Mouse (Mus musculus) liver, postnatal 0 days (tissue): Measurements from ENCODE around the gene Ly9. TPM values are rescaled to one million over a fixed set of nuclear protein-coding genes. Genes with fewer than 3 reads are reported as not detected.

ENCODE experiments used
- ATAC-seq: fragments of 200-750 bp; cut with Nextera tagmentation; 2 replicates; pipeline ENCODE4 v1.8.0; 2017; ENCODE audit warnings: mild to moderate bottlenecking, moderate library complexity
- DNase-seq: peaks from one replicate; pipeline ENCODE4 v3.0.0-alpha.2; 2016
- H3K27ac ChIP-seq: fragments of 300-500 bp; sonication (generic); 2 replicates; pipeline ENCODE4 v1.5.1; 2014; ENCODE audit warnings: antibody characterized with exemption, moderate library complexity, mild to moderate bottlenecking, low read depth
- H3K27me3 ChIP-seq: fragments of 300-500 bp; sonication (generic); 2 replicates; pipeline ENCODE4 v1.6.1; 2014; ENCODE audit warnings: low read length, control low read depth, mixed read lengths; ENCODE audit not compliant: insufficient read depth
- H3K36me3 ChIP-seq: fragments of 300-500 bp; sonication (generic); replicated peaks from 2 replicates; pipeline ENCODE4 v1.6.1; 2014; ENCODE audit warnings: mild to moderate bottlenecking, control low read depth, low read length, moderate library complexity, mixed read lengths; ENCODE audit not compliant: insufficient read depth
- H3K4me1 ChIP-seq: fragments of 300-500 bp; sonication (generic); 2 replicates; pipeline ENCODE4 v1.6.1; 2014; ENCODE audit warnings: antibody characterized with exemption, mild to moderate bottlenecking, control low read depth; ENCODE audit not compliant: insufficient read depth
- H3K4me2 ChIP-seq: fragments of 300-500 bp; sonication (generic); 2 replicates; pipeline ENCODE4 v1.6.1; 2014; ENCODE audit warnings: low read depth, mild to moderate bottlenecking, low read length, moderate library complexity, mixed read lengths
- H3K4me3 ChIP-seq: fragments of 300-500 bp; sonication (generic); 2 replicates; pipeline ENCODE4 v1.5.1; 2014; ENCODE audit warnings: low read depth, low read length
- H3K9ac ChIP-seq: fragments of 300-500 bp; sonication (generic); replicated peaks from 2 replicates; pipeline ENCODE4 v1.6.1; 2014; ENCODE audit warnings: mild to moderate bottlenecking, moderate library complexity
- H3K9me3 ChIP-seq: fragments of 300-500 bp; sonication (generic); 2 replicates; pipeline ENCODE4 v1.6.1; 2016; ENCODE audit warnings: mild to moderate bottlenecking, control low read depth, low read length, mixed read lengths
- CTCF ChIP-seq: sonication (generic); IDR thresholded peaks from 2 replicates; pipeline ENCODE4 v1.5.1; 2016; ENCODE audit warnings: antibody characterized with exemption, low read depth
- EP300 ChIP-seq: IDR thresholded peaks from 2 replicates; pipeline ENCODE4 v1.6.1; 2016; ENCODE audit warnings: antibody characterized with exemption, low read depth, mild to moderate bottlenecking
- WGBS: fragments of 180-500 bp; shearing (Covaris S2); extraction: QIAGEN DNeasy Blood & Tissue Kit; methylation state at CpG from one replicate; pipeline ENCODE4 v1.1.7; 2014; ENCODE audit not compliant: insufficient replicate concordance; 5-methylcytosine and 5-hydroxymethylcytosine counted together
- polyA plus RNA-seq: library from polyadenylated mRNA; unstranded; fragments of >200 nt; fragmentation: Nextera tagmentation; extraction: Ambion mirVana; gene quantifications from 2 replicates; pipeline ENCODE4 v1.2.1, GENCODE M21; 2015

Gene Ly9
- polyA plus RNA-seq, 1 experiment from 2014 or later, result 2.2 TPM

DNA sequence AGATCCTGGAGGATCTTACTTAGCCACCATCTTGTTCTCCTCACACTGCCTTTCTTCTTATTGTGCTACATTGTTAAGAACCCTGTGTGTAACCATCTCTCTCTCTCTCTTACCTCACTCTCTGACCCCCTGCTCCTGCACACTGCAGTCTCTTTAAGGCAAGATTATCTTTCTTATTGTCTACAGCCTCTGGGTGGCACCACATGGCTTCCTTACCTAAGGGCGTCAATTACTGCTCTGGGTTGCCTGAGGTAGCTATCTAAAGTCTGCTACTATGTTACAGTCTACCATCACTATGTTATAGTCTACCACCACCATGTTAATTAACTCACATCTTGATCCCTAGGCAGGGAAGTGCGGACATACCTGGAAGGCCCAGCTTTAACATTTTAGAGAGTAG, 38.8 kb downstream of the Ly9 start:
- Histone ChIP-seq H3K27me3 (no peaks in the 10 kb centered on the region), H3K4me3 (no peak overlapping the region), H3K4me1 (no peaks in the 10 kb centered on the region), H3K4me2 (no peak overlapping the region), H3K36me3 (no peaks in the 10 kb centered on the region), H3K9ac (no peak overlapping the region), H3K27ac (no peak overlapping the region), H3K9me3 (no peaks in the 10 kb centered on the region)
- WGBS, result 61% methylated on average over 2 of the region's 2 CpGs
- no peak for ATAC-seq
- TF ChIP-seq CTCF (no peak), EP300 (no peak)
- DNase-seq, result no peak

DNA sequence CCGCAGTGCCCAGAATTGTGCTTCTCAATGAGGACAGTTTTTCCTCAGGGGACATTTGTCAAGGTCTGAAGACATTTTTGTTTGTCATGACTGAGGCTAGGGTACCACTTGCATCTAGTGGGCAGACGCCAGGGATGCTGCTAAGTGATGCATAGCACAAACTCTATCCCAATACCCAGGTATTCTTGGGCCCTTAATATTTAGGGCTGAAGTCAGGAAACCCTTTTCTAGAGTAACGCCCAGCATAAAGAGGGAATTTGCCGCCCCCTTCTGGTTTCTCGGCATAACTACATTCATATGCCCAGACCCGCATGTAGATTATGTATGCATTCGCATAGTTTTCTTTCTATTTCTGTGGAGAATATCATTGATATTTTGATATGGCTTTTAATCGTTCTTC, 40.4 kb downstream of the Ly9 start:
- WGBS, result 18% methylated on average over 8 of the region's 8 CpGs
- Histone ChIP-seq H3K9me3 (no peaks in the 10 kb centered on the region), H3K4me2 (no peak overlapping the region), H3K27ac (peak overlapping the region; percentile 56; the same call in 1 of the 2 replicates), H3K9ac (no peak overlapping the region), H3K4me3 (no peak overlapping the region), H3K4me1 (0 out of 2 replicates have a peak, but pooled peaks cover 2% of the 10 kb centered on the region), H3K36me3 (no peaks in the 10 kb centered on the region), H3K27me3 (no peaks in the 10 kb centered on the region)
- peak; percentile 66 for DNase-seq
- TF ChIP-seq EP300 (no peak), CTCF (peak; percentile 82)
- no peak for ATAC-seq

DNA sequence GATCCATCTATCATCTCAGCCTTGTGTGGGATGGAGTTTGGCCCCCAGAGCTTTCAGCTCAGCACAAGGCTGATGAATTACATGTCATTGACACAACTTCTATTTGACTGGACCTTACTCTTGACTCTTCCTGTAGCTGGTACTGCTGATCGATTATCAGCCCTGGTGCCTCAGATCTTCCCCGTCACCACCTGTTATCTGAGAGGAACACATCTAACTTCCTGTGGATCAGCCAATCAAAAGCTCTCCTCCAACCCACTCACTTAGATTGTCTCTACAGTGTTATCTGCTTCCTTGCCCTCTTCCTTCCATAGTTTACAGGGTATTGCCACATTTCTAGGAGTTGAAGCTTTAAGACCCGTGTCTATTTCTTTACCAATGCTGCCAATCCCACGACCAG, 41.3 kb downstream of the Ly9 start:
- Histone ChIP-seq H3K36me3 (no peaks in the 10 kb centered on the region), H3K4me3 (no peak overlapping the region), H3K9me3 (no peaks in the 10 kb centered on the region), H3K4me2 (no peak overlapping the region), H3K9ac (no peak overlapping the region), H3K27me3 (no peaks in the 10 kb centered on the region), H3K27ac (peak overlapping the region; percentile 56; the same call in 1 of the 2 replicates), H3K4me1 (peaks cover 2% of the 10 kb centered on the region; the same call in 1 of the 2 replicates)
- DNase-seq (peak; percentile 29), ATAC-seq (peak; percentile 90)
- WGBS, result 17% methylated on average over 4 of the region's 4 CpGs
- TF ChIP-seq EP300 (no peak), CTCF (no peak)

DNA sequence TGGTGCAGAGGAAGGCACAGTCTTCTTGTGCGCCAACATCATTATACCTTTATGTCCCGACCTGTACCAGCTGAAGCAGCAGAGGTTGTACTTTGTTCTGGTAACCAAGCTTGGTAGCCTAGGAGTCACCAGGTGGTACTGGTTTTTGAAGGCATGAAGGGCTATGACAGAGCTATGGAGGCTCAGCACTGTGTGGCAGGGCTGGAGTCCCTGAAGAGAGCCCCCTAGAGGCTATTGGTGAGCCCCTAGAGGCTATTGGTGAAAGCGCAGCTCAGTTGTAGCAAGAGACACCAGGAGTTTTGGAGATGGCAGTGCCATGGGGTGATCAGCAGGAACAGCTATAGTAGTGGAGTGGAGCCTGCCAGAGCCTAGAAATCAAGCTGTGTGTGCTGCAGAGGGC, 43.0 kb downstream of the Ly9 start:
- Histone ChIP-seq H3K4me3 (no peak overlapping the region), H3K9me3 (no peaks in the 10 kb centered on the region), H3K36me3 (no peaks in the 10 kb centered on the region), H3K27ac (no peak overlapping the region), H3K27me3 (no peaks in the 10 kb centered on the region), H3K4me2 (no peak overlapping the region), H3K9ac (no peak overlapping the region), H3K4me1 (peaks cover 5% of the 10 kb centered on the region; the same call in 1 of the 2 replicates)
- TF ChIP-seq EP300 (no peak), CTCF (peak; percentile 79)
- WGBS, result 65% methylated on average over 3 of the region's 3 CpGs
- ATAC-seq, result peak; percentile 36; the same call in 1 of the 2 replicates
- DNase-seq, result peak; percentile 45

DNA sequence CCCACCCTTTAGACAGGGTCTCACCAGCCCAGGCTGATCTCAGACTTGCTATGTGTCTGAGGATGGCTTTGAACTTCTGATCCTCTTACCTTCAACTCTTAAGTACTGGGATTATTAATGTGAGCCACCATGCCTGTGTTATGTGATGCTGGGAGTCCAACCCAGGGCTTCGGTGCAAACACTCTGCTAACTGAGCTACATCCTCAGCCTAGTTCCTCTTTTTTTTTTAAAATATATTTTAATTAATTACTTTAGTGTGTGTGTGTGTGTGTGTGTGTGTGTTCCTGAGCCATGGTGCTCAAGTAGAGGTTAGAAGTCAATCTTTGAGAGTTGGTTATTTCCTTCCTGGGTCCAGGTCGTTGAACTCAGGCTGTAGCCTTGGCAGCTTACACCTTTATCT, 44.2 kb downstream of the Ly9 start:
- TF ChIP-seq CTCF (no peak), EP300 (no peak)
- ATAC-seq (no peak), DNase-seq (no peak)
- Histone ChIP-seq H3K27ac (no peak overlapping the region), H3K27me3 (no peaks in the 10 kb centered on the region), H3K4me2 (no peak overlapping the region), H3K9me3 (no peaks in the 10 kb centered on the region), H3K36me3 (no peaks in the 10 kb centered on the region), H3K9ac (no peak overlapping the region), H3K4me1 (peaks cover 5% of the 10 kb centered on the region; the same call in 1 of the 2 replicates), H3K4me3 (no peak overlapping the region)
- WGBS, result 42% methylated on average over 2 of the region's 2 CpGs

DNA sequence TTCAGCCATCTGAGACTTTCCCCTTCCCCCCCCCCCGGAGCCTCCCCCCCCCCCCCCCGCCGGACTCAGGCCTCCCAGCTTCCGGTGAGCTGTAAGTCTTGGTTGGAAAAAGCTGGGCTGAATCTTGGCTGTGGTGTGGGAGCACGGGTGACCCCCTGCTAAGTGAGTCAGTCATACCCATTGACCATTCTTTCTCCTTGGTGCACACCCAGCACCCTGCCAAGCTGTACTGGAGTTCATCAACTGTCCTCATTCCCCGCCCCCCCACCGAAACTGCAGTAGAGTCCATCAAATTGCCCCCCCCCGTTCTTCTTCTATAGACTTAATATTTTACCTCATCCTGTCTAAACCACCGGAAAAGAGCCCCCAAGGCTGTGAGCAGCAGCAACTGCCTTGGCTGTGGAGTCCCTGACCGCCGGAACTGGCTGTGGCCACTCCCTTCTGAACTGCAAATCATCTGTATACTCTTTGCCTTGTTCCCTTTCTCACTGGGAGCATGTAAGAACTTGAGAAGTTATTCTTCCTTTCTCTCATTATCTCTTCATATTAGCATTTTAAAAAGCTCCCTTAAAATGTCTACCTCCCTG, 45.5 kb downstream of the Ly9 start:
- Histone ChIP-seq H3K4me3 (no peak overlapping the region), H3K4me1 (peaks cover 5% of the 10 kb centered on the region; the same call in 1 of the 2 replicates), H3K9ac (no peak overlapping the region), H3K4me2 (peak overlapping the region; percentile 61), H3K36me3 (no peaks in the 10 kb centered on the region), H3K9me3 (no peaks in the 10 kb centered on the region), H3K27me3 (no peaks in the 10 kb centered on the region), H3K27ac (peak overlapping the region; percentile 60)
- peak; percentile 25 for DNase-seq
- WGBS, result 20% methylated on average over 8 of the region's 11 CpGs
- TF ChIP-seq EP300, result no peak
- no peak for ATAC-seq
